ENCODE assay signal across 8 mouse cellular contexts in the genomic region with DNA sequence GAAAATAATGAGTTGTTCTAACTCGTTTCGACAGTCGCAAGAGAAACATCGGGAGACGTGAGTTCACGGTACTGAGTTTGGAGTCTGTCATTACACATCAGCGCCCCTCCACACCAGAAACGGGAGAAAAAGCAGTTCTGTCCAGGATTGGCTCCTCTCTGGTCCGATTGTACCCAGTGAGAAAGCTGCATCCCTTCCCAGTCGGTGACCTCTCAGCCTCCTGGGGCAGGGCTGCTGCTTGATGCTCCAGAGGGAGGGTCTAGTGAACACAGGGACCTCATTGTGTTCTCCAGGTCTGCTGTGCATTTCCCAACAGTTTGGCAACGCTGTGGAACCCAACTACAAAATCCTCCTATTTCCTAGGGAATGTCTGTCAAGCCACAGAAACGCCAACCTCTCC.
DNase-seq lines count a peak whose midpoint lies in the region; ATAC-seq and TF ChIP-seq lines count a peak whose summit lies in the region.
"Had no signal": no experiment of that assay in that cellular context is flagged by ENCODE, and none has a peak within 500 bp of the region (broad histone marks: within the 10 kb centered on the region; RNA-seq: fewer than 3 reads in every experiment).

No protein-coding gene starts in this region.

- TF ChIP-seq POLR2A in embryonic fibroblast, embryonic 13.5 days (IDR thresholded peaks at IDR 0.05; ENCODE audit: low read depth, low read length): no peak

- WGBS in hindbrain, embryonic 10.5 days: 39% methylated on average over 12 of the region's 12 CpGs
- WGBS in midbrain, postnatal 0 days: 43% methylated on average over 12 of the region's 12 CpGs

- no peak overlapping the region for H3K9ac ChIP-seq in midbrain, postnatal 0 days (replicated peaks; ENCODE audit: low read length, poor library complexity, severe bottlenecking)

- H3K36me3 ChIP-seq in hindbrain, embryonic 10.5 days: no peaks in the 10 kb centered on the region
- no peaks in the 10 kb centered on the region for H3K36me3 ChIP-seq in midbrain, postnatal 0 days (ENCODE audit: insufficient read depth, low read length)

- H3K9me3 ChIP-seq in hindbrain, embryonic 10.5 days: no peaks in the 10 kb centered on the region
- no peaks in the 10 kb centered on the region for H3K9me3 ChIP-seq in midbrain, postnatal 0 days (ENCODE audit: low read length)

- H3K4me2 ChIP-seq in midbrain, postnatal 0 days (ENCODE audit: low read depth, low read length, poor library complexity, severe bottlenecking): 0 out of 2 replicates have a peak overlapping the region, but pooled peaks have one; percentile 1

- TF ChIP-seq CTCF in embryonic fibroblast, embryonic 13.5 days (IDR thresholded peaks at IDR 0.05; ENCODE audit: borderline replicate concordance, insufficient read depth, low read length): no peak
- no peak for TF ChIP-seq CTCF in midbrain, postnatal 0 days (IDR thresholded peaks at IDR 0.05)

- peaks cover 7% of the 10 kb centered on the region; the same call in 1 of the 2 replicates for H3K4me1 ChIP-seq in embryonic fibroblast, embryonic 13.5 days (ENCODE audit: control insufficient read depth, insufficient read depth, low read length)
- peaks cover 15% of the 10 kb centered on the region for H3K4me1 ChIP-seq in hindbrain, embryonic 10.5 days (replicated peaks)
- no peaks in the 10 kb centered on the region for H3K4me1 ChIP-seq in midbrain, postnatal 0 days (ENCODE audit: insufficient read depth, low read length)

- ATAC-seq in midbrain, postnatal 0 days (ENCODE audit: low FRiP score): peak; percentile 47; the same call in 1 of the 2 replicates

- H3K4me3 ChIP-seq in embryonic fibroblast, embryonic 13.5 days (ENCODE audit: insufficient read depth, low read length): no peak overlapping the region
- no peak overlapping the region for H3K4me3 ChIP-seq in hindbrain, embryonic 10.5 days
- H3K4me3 ChIP-seq in midbrain, postnatal 0 days (ENCODE audit: low read depth, low read length): no peak overlapping the region

- DNase-seq in embryo, embryonic 10.5 days (ENCODE audit: low spot score): peak; percentile 64
- DNase-seq in hindbrain, embryonic 10.5 days (ENCODE audit: low spot score): peak; percentile 43
- DNase-seq in midbrain, postnatal 0 days (ENCODE audit: low spot score): peak; percentile 15
- no peak for DNase-seq in layer of hippocampus, postnatal 10 days (ENCODE audit: low spot score in 2 of 2)
- no peak for DNase-seq in lung, postnatal 25 days (ENCODE audit: low spot score)
- DNase-seq in cerebellum, postnatal 10 days: no peak
- DNase-seq: kidney, postnatal 4 days had no signal

- H3K27me3 ChIP-seq in hindbrain, embryonic 10.5 days (ENCODE audit: insufficient read depth, poor library complexity, severe bottlenecking): no peaks in the 10 kb centered on the region
- H3K27me3 ChIP-seq in midbrain, postnatal 0 days (ENCODE audit: insufficient read depth, low read length): no peaks in the 10 kb centered on the region

- H3K27ac ChIP-seq in embryonic fibroblast, embryonic 13.5 days (ENCODE audit: insufficient read depth, low read length): peak overlapping the region; percentile 80
- H3K27ac ChIP-seq in hindbrain, embryonic 10.5 days: no peak overlapping the region
- no peak overlapping the region for H3K27ac ChIP-seq in midbrain, postnatal 0 days (ENCODE audit: low read depth, low read length)

Comparison
In these comparisons a context has a peak if more than half of its experiments do, and no peak if none do; other contexts are left out.
1. DNase-seq: peak in embryo, embryonic 10.5 days (single experiment), hindbrain, embryonic 10.5 days (single experiment) and midbrain, postnatal 0 days (single experiment); none in layer of hippocampus, postnatal 10 days (0 of 2), lung, postnatal 25 days (single experiment) and cerebellum, postnatal 10 days (0 of 2).